16 mouse cellular contexts compared by ENCODE assay signal in genomic region chr10:128210131-128210530, GRCm38 (mm10). TPM values are rescaled to one million over a fixed set of nuclear protein-coding genes. Genes with fewer than 3 reads are reported as not detected.
DNase-seq lines count a peak whose midpoint lies in the region; ATAC-seq lines count a peak whose summit lies in the region.
"Had no signal": no experiment of that assay in that cellular context is flagged by ENCODE, and none has a peak within 500 bp of the region (broad histone marks: within the 10 kb centered on the region; RNA-seq: fewer than 3 reads in every experiment).

No protein-coding gene starts in this region.

- H3K27me3 ChIP-seq in forebrain, embryonic 14.5 days (replicated peaks; ENCODE audit: control insufficient read depth, insufficient read depth, low read length): 0 out of 2 replicates have a peak, but pooled peaks cover 2% of the 10 kb centered on the region
- 0 out of 2 replicates have a peak, but pooled peaks cover 4% of the 10 kb centered on the region for H3K27me3 ChIP-seq in forebrain, embryonic 16.5 days (replicated peaks; ENCODE audit: control insufficient read depth, insufficient read depth, low read length)
- H3K27me3 ChIP-seq in lung, embryonic 15.5 days: peaks cover 3% of the 10 kb centered on the region; the same call in 1 of the 2 replicates
- H3K27me3 ChIP-seq in limb, embryonic 10.5 days (ENCODE audit: low read depth, poor library complexity, severe bottlenecking): peaks cover 21% of the 10 kb centered on the region
- no peaks in the 10 kb centered on the region for H3K27me3 ChIP-seq in neural tube, embryonic 14.5 days (ENCODE audit: control insufficient read depth, insufficient read depth, low read length)

- 0 out of 2 replicates have a peak, but pooled peaks cover 8% of the 10 kb centered on the region for H3K36me3 ChIP-seq in forebrain, embryonic 14.5 days (ENCODE audit: control insufficient read depth, insufficient read depth, low read length)
- H3K36me3 ChIP-seq in forebrain, embryonic 16.5 days (ENCODE audit: control insufficient read depth, insufficient read depth): no peaks in the 10 kb centered on the region
- no peaks in the 10 kb centered on the region for H3K36me3 ChIP-seq in lung, embryonic 15.5 days
- peaks cover 26% of the 10 kb centered on the region for H3K36me3 ChIP-seq in limb, embryonic 10.5 days
- H3K36me3 ChIP-seq in neural tube, embryonic 14.5 days (ENCODE audit: control insufficient read depth, insufficient read depth, low read length): no peaks in the 10 kb centered on the region

- intact Hi-C loops in left cerebral cortex, postnatal 36 days (cut with DNase I): loop anchor here (10.0 kb wide), 1 partner anchor 245 kb away; the partner anchor contains the start of gene Smarcc2

- DNase-seq in forebrain, embryonic 14.5 days (ENCODE audit: low spot score): no peak
- DNase-seq in lung, postnatal 25 days (ENCODE audit: low spot score): no peak
- DNase-seq in limb, embryonic 10.5 days (ENCODE audit: low spot score): no peak
- no peak for DNase-seq in left cerebral cortex, postnatal 36 days (ENCODE audit: low spot score in 2 of 2)
- no peak for DNase-seq in B cell, adult 2 months
- DNase-seq: cerebellum, postnatal 10 days; lung, postnatal 14 days; retina, postnatal 1 day had no signal

- 89% methylated on average over 2 of the region's 2 CpGs for WGBS in forebrain, embryonic 14.5 days
- 88% methylated on average over 2 of the region's 2 CpGs for WGBS in forebrain, embryonic 16.5 days
- WGBS in lung, embryonic 15.5 days: 76% methylated on average over 2 of the region's 2 CpGs
- 94% methylated on average over 2 of the region's 2 CpGs for WGBS in limb, embryonic 10.5 days
- 82% methylated on average over 2 of the region's 2 CpGs for WGBS in neural tube, embryonic 14.5 days

- H3K4me2 ChIP-seq in forebrain, embryonic 14.5 days (ENCODE audit: low read length): peak overlapping the region; percentile 61; the same call in 1 of the 2 replicates
- H3K4me2 ChIP-seq in forebrain, embryonic 16.5 days (ENCODE audit: low read length): no peak overlapping the region
- 0 out of 2 replicates have a peak overlapping the region, but pooled peaks have one; percentile 74 for H3K4me2 ChIP-seq in lung, embryonic 15.5 days
- H3K4me2 ChIP-seq in neural tube, embryonic 14.5 days (ENCODE audit: low read depth, low read length): peak overlapping the region; percentile 88; the same call in 1 of the 2 replicates

- peaks cover 4% of the 10 kb centered on the region; the same call in 1 of the 2 replicates for H3K4me1 ChIP-seq in forebrain, embryonic 14.5 days (ENCODE audit: control insufficient read depth, insufficient read depth, low read length)
- H3K4me1 ChIP-seq in forebrain, embryonic 16.5 days (replicated peaks; ENCODE audit: control insufficient read depth, insufficient read depth, low read length): peaks cover 11% of the 10 kb centered on the region
- H3K4me1 ChIP-seq in lung, embryonic 15.5 days: peaks cover 18% of the 10 kb centered on the region
- H3K4me1 ChIP-seq in limb, embryonic 10.5 days: peaks cover 18% of the 10 kb centered on the region
- peaks cover 12% of the 10 kb centered on the region; the same call in 1 of the 2 replicates for H3K4me1 ChIP-seq in neural tube, embryonic 14.5 days (ENCODE audit: control insufficient read depth, insufficient read depth, low read length)

- no peak overlapping the region for H3K4me3 ChIP-seq in forebrain, embryonic 14.5 days (ENCODE audit: low read depth, low read length)
- no peak overlapping the region for H3K4me3 ChIP-seq in forebrain, embryonic 16.5 days (replicated peaks; ENCODE audit: low read length)
- H3K4me3 ChIP-seq in lung, embryonic 15.5 days: no peak overlapping the region
- 0 out of 2 replicates have a peak overlapping the region, but pooled peaks have one; percentile 68 for H3K4me3 ChIP-seq in limb, embryonic 10.5 days
- no peak overlapping the region for H3K4me3 ChIP-seq in neural tube, embryonic 14.5 days (ENCODE audit: low read depth, low read length)

- ATAC-seq in forebrain, embryonic 14.5 days: no peak
- ATAC-seq in forebrain, embryonic 16.5 days: no peak
- no peak for ATAC-seq in lung, embryonic 15.5 days (ENCODE audit: borderline replicate concordance, extremely low read depth, low FRiP score, low TSS enrichment)
- ATAC-seq in neural tube, embryonic 14.5 days (ENCODE audit: low read depth): no peak

- H3K9ac ChIP-seq in forebrain, embryonic 14.5 days (ENCODE audit: low read length): no peak overlapping the region
- H3K9ac ChIP-seq in forebrain, embryonic 16.5 days (replicated peaks; ENCODE audit: low read depth, low read length): no peak overlapping the region
- no peak overlapping the region for H3K9ac ChIP-seq in lung, embryonic 15.5 days
- H3K9ac ChIP-seq in neural tube, embryonic 14.5 days (replicated peaks; ENCODE audit: low read depth, low read length): no peak overlapping the region

- no peaks in the 10 kb centered on the region for H3K9me3 ChIP-seq in forebrain, embryonic 14.5 days (replicated peaks; ENCODE audit: control insufficient read depth, low read length)
- no peaks in the 10 kb centered on the region for H3K9me3 ChIP-seq in forebrain, embryonic 16.5 days (ENCODE audit: control insufficient read depth, low read length)
- no peaks in the 10 kb centered on the region for H3K9me3 ChIP-seq in lung, embryonic 15.5 days
- no peaks in the 10 kb centered on the region for H3K9me3 ChIP-seq in limb, embryonic 10.5 days (replicated peaks)
- H3K9me3 ChIP-seq in neural tube, embryonic 14.5 days (ENCODE audit: control insufficient read depth, low read length): no peaks in the 10 kb centered on the region

- no peak overlapping the region for H3K27ac ChIP-seq in forebrain, embryonic 14.5 days (ENCODE audit: low read depth, low read length)
- H3K27ac ChIP-seq in forebrain, embryonic 16.5 days (ENCODE audit: low read length): no peak overlapping the region
- H3K27ac ChIP-seq in lung, embryonic 15.5 days: no peak overlapping the region
- H3K27ac ChIP-seq in limb, embryonic 10.5 days: 0 out of 2 replicates have a peak overlapping the region, but pooled peaks have one; percentile 36
- no peak overlapping the region for H3K27ac ChIP-seq in neural tube, embryonic 14.5 days (ENCODE audit: low read depth, low read length)

RNA-seq across cellular contexts. Expression of gene Spryd4, which starts 1.5 kb away (rescaled TPM):
- 22.8 and 23.8 TPM in 2 replicates for polyA plus RNA-seq in forebrain, embryonic 14.5 days (2014; fragmentation: Nextera tagmentation; extraction: Ambion mirVana)
- 16.6 and 18.0 TPM in 2 replicates for polyA plus RNA-seq in forebrain, embryonic 16.5 days (2015; fragmentation: Nextera tagmentation; extraction: Ambion mirVana)
- polyA plus RNA-seq in lung, embryonic 15.5 days (2015; fragmentation: Nextera tagmentation; extraction: Ambion mirVana): 27.0 and 27.4 TPM in 2 replicates
- polyA plus RNA-seq in limb, embryonic 10.5 days (2016; fragmentation: Nextera tagmentation; extraction: Ambion mirVana): 33.3 and 34.4 TPM in 2 replicates
- 20.9 and 22.3 TPM in 2 replicates for polyA plus RNA-seq in neural tube, embryonic 14.5 days (2014; fragmentation: Nextera tagmentation; extraction: Ambion mirVana)
- total RNA-seq in left cerebral cortex, postnatal 36 days (2021): 10 to 100 TPM in 1 of 2 experiments, 1 to 10 TPM in 1; 9.2 to 10.2 TPM

RNA-seq across cellular contexts. Expression of gene Mip, which starts 15.5 kb away (rescaled TPM):
- polyA plus RNA-seq in forebrain, embryonic 14.5 days (2014; fragmentation: Nextera tagmentation; extraction: Ambion mirVana): 0.19 and 0.22 TPM in 2 replicates
- not detected in 2 replicates for polyA plus RNA-seq in forebrain, embryonic 16.5 days (2015; fragmentation: Nextera tagmentation; extraction: Ambion mirVana)
- polyA plus RNA-seq in lung, embryonic 15.5 days (2015; fragmentation: Nextera tagmentation; extraction: Ambion mirVana): not detected in 2 replicates
- polyA plus RNA-seq in limb, embryonic 10.5 days (2016; fragmentation: Nextera tagmentation; extraction: Ambion mirVana): 0.08 and 0.33 TPM in 2 replicates
- polyA plus RNA-seq in neural tube, embryonic 14.5 days (2014; fragmentation: Nextera tagmentation; extraction: Ambion mirVana): not detected in 2 replicates
- total RNA-seq in left cerebral cortex, postnatal 36 days (2021): not detected
- total RNA-seq: adrenal gland, adult 18-20 months; left cerebral cortex, postnatal 10 days had no signal
- polyA plus RNA-seq: heart, embryonic 14.5 days; intestine, embryonic 14.5 days; large intestine, adult 2 months had no signal

RNA-seq across cellular contexts. Expression of gene Gls2, which starts 15.9 kb away (rescaled TPM):
- 0.32 and 0.95 TPM in 2 replicates for polyA plus RNA-seq in forebrain, embryonic 14.5 days (2014; fragmentation: Nextera tagmentation; extraction: Ambion mirVana)
- polyA plus RNA-seq in forebrain, embryonic 16.5 days (2015; fragmentation: Nextera tagmentation; extraction: Ambion mirVana): 0.68 and 1.1 TPM in 2 replicates
- 2.1 and 2.2 TPM in 2 replicates for polyA plus RNA-seq in lung, embryonic 15.5 days (2015; fragmentation: Nextera tagmentation; extraction: Ambion mirVana)
- polyA plus RNA-seq in limb, embryonic 10.5 days (2016; fragmentation: Nextera tagmentation; extraction: Ambion mirVana): 1.7 and 1.9 TPM in 2 replicates
- 2.0 and 2.8 TPM in 2 replicates for polyA plus RNA-seq in neural tube, embryonic 14.5 days (2014; fragmentation: Nextera tagmentation; extraction: Ambion mirVana)
- 10 to 100 TPM; 31.3 to 33.2 TPM for total RNA-seq in left cerebral cortex, postnatal 36 days (2021)

RNA-seq across cellular contexts. Expression of gene Timeless, which starts 21.7 kb away (rescaled TPM):
- polyA plus RNA-seq in forebrain, embryonic 14.5 days (2014; fragmentation: Nextera tagmentation; extraction: Ambion mirVana): 27.2 and 28.3 TPM in 2 replicates
- polyA plus RNA-seq in forebrain, embryonic 16.5 days (2015; fragmentation: Nextera tagmentation; extraction: Ambion mirVana): 29.4 and 32.2 TPM in 2 replicates
- polyA plus RNA-seq in lung, embryonic 15.5 days (2015; fragmentation: Nextera tagmentation; extraction: Ambion mirVana): 61.4 and 63.1 TPM in 2 replicates
- 127 and 135 TPM in 2 replicates for polyA plus RNA-seq in limb, embryonic 10.5 days (2016; fragmentation: Nextera tagmentation; extraction: Ambion mirVana)
- polyA plus RNA-seq in neural tube, embryonic 14.5 days (2014; fragmentation: Nextera tagmentation; extraction: Ambion mirVana): 14.6 and 19.1 TPM in 2 replicates
- 1 to 10 TPM; 5.6 to 5.9 TPM for total RNA-seq in left cerebral cortex, postnatal 36 days (2021)

RNA-seq across cellular contexts. Expression of gene Rbms2, which starts 30.0 kb away (rescaled TPM):
- polyA plus RNA-seq in forebrain, embryonic 14.5 days (2014; fragmentation: Nextera tagmentation; extraction: Ambion mirVana): 7.4 and 9.6 TPM in 2 replicates
- 8.5 and 9.5 TPM in 2 replicates for polyA plus RNA-seq in forebrain, embryonic 16.5 days (2015; fragmentation: Nextera tagmentation; extraction: Ambion mirVana)
- 32.2 and 34.9 TPM in 2 replicates for polyA plus RNA-seq in lung, embryonic 15.5 days (2015; fragmentation: Nextera tagmentation; extraction: Ambion mirVana)
- polyA plus RNA-seq in limb, embryonic 10.5 days (2016; fragmentation: Nextera tagmentation; extraction: Ambion mirVana): 26.4 and 32.5 TPM in 2 replicates
- 4.7 and 7.6 TPM in 2 replicates for polyA plus RNA-seq in neural tube, embryonic 14.5 days (2014; fragmentation: Nextera tagmentation; extraction: Ambion mirVana)
- total RNA-seq in left cerebral cortex, postnatal 36 days (2021): 10 to 100 TPM; 12.1 to 15.6 TPM
